Mouse (Mus musculus) embryo, embryonic 11 days (tissue): Measurements from ENCODE around the gene St6gal1.

ENCODE experiments used
- DNase-seq: peaks from one replicate; pipeline ENCODE4 v3.0.0-alpha.2; 2015

The St6gal1 gene

GRCm38 (mm10) chr16:23364328-23364990 lies 139.9 kb downstream of the St6gal1 start:
- no peak for DNase-seq

- no peak for DNase-seq
Observed at GRCm38 (mm10) chr16:23369124-23369523, 144.6 kb downstream of the St6gal1 start.

- DNase-seq = no peak
Observed at GRCm38 (mm10) chr16:23370724-23371123, 146.2 kb downstream of the St6gal1 start.

- no peak for DNase-seq
Observed at GRCm38 (mm10) chr16:23372340-23372739, 147.8 kb downstream of the St6gal1 start.

GRCm38 (mm10) chr16:23374068-23374467 lies 149.5 kb downstream of the St6gal1 start:
- no peak for DNase-seq

- DNase-seq = no peak
Observed at GRCm38 (mm10) chr16:23374938-23375337, 150.4 kb downstream of the St6gal1 start.

GRCm38 (mm10) chr16:23376189-23376588 lies 151.6 kb downstream of the St6gal1 start:
- no peak for DNase-seq

GRCm38 (mm10) chr16:23379536-23380230 lies 155.1 kb downstream of the St6gal1 start:
- DNase-seq = no peak

- no peak for DNase-seq
Observed at GRCm38 (mm10) chr16:23384304-23384703, 159.8 kb downstream of the St6gal1 start.

- DNase-seq = no peak
Observed at GRCm38 (mm10) chr16:23397931-23398330, 173.4 kb downstream of the St6gal1 start.

GRCm38 (mm10) chr16:23401463-23401862 lies 176.9 kb downstream of the St6gal1 start:
- DNase-seq = peak; percentile 9

- DNase-seq = peak; percentile 13
Observed at GRCm38 (mm10) chr16:23401959-23402358, 177.4 kb downstream of the St6gal1 start.

- DNase-seq = peak; percentile 86
Observed at GRCm38 (mm10) chr16:23403008-23403755, 178.6 kb downstream of the St6gal1 start.
